Mouse (Mus musculus) MEL (cell line): ENCODE data around the gene Rbm15b. TPM values are rescaled to one million over a fixed set of nuclear protein-coding genes. Genes with fewer than 3 reads are reported as not detected.

Source experiments
- DNase-seq: peaks from one replicate; pipeline ENCODE4 v3.0.0; 2011; ENCODE audit warnings: low read depth, low spot score
- H3K27ac ChIP-seq: 2 replicates; pipeline ENCODE4 v1.5.1; 2012; ENCODE audit warnings: low read depth, mild to moderate bottlenecking, control low read depth, low read length, moderate library complexity; ENCODE audit not compliant: control insufficient read depth
- H3K27me3 ChIP-seq, 2 experiments: fragments of 150-350 bp in 1 of 2; sonication (generic) in 1 of 2; 2 replicates each; pipeline ENCODE4 v1.6.1; 2012; ENCODE audit warnings: low read length in 2 of 2, mild to moderate bottlenecking in 2 of 2, improper control_type of control experiment in 1 of 2, moderate library complexity in 1 of 2; ENCODE audit not compliant: insufficient read depth in 2 of 2, control insufficient read depth in 1 of 2
- H3K36me3 ChIP-seq, 2 experiments: 2 replicates each; pipeline ENCODE4 v1.6.1; 2012 to 2014; ENCODE audit warnings: low read length in 2 of 2, improper control_type of control experiment in 1 of 2, inconsistent platforms in 1 of 2, mild to moderate bottlenecking in 1 of 2; ENCODE audit not compliant: insufficient read depth in 2 of 2, control insufficient read depth in 1 of 2
- H3K4me1 ChIP-seq, 2 experiments: fragments of 150-350 bp in 1 of 2; sonication (generic) in 1 of 2; 2 replicates each; pipeline ENCODE4 v1.6.1; 2012; ENCODE audit warnings: low read length in 2 of 2, improper control_type of control experiment in 1 of 2, mild to moderate bottlenecking in 1 of 2; ENCODE audit not compliant: insufficient read depth in 2 of 2, control insufficient read depth in 1 of 2
- H3K4me3 ChIP-seq, 2 experiments: fragments of 150-350 bp in 1 of 2; sonication (generic) in 1 of 2; 2 replicates each; pipeline ENCODE4 v1.5.1; 2012; ENCODE audit warnings: low read depth in 2 of 2, low read length in 2 of 2, mild to moderate bottlenecking in 2 of 2, moderate library complexity in 2 of 2, control low read depth in 1 of 2, improper control_type of control experiment in 1 of 2; ENCODE audit not compliant: control insufficient read depth in 1 of 2, insufficient read depth in 1 of 2
- H3K79me2 ChIP-seq: 2 replicates; pipeline ENCODE4 v1.6.1; 2012; ENCODE audit warnings: mild to moderate bottlenecking, low read length, moderate library complexity; ENCODE audit not compliant: control insufficient read depth, poor library complexity, insufficient read depth
- H3K9ac ChIP-seq: 2 replicates; pipeline ENCODE4 v1.6.1; 2012; ENCODE audit warnings: low read depth, mild to moderate bottlenecking, control low read depth, low read length, moderate library complexity; ENCODE audit not compliant: control insufficient read depth, poor library complexity, severe bottlenecking
- H3K9me3 ChIP-seq: fragments of 150-350 bp; sonication (generic); replicated peaks from 2 replicates; pipeline ENCODE4 v1.6.1; 2012; ENCODE audit warnings: mild to moderate bottlenecking, low read length, improper control_type of control experiment, moderate library complexity; ENCODE audit not compliant: insufficient read depth
- BHLHE40 ChIP-seq: IDR thresholded peaks from 2 replicates; pipeline ENCODE4 v1.6.1; 2012; ENCODE audit warnings: low read depth, mild to moderate bottlenecking, inconsistent platforms, low read length, improper control_type of control experiment, borderline replicate concordance
- CTCF ChIP-seq, 3 experiments: IDR thresholded peaks in 2 of 3; conservative IDR thresholded peaks in 1 of 3; 2 replicates each; pipeline ENCODE4 v1.5.1; 2011 to 2012; ENCODE audit warnings: low read length in 3 of 3, low read depth in 2 of 3, mild to moderate bottlenecking in 2 of 3, improper control_type of control experiment in 1 of 3, inconsistent platforms in 1 of 3, mixed read lengths in 1 of 3, moderate library complexity in 1 of 3; ENCODE audit not compliant: control insufficient read depth in 1 of 3, insufficient read depth in 1 of 3, poor library complexity in 1 of 3, severe bottlenecking in 1 of 3
- EP300 ChIP-seq, 2 experiments: IDR thresholded peaks; 2 replicates each; pipeline ENCODE4 v1.6.1; 2011; ENCODE audit warnings: improper control_type of control experiment in 2 of 2, low read length in 2 of 2, low read depth in 1 of 2, mild to moderate bottlenecking in 1 of 2
- ETS1 ChIP-seq: IDR thresholded peaks from 2 replicates; pipeline ENCODE4 v1.6.1; 2012; ENCODE audit warnings: low read depth, mild to moderate bottlenecking, inconsistent platforms, low read length, improper control_type of control experiment, moderate library complexity
- GATA1 ChIP-seq: IDR thresholded peaks from 2 replicates; pipeline ENCODE4 v1.6.1; 2011; ENCODE audit warnings: low read depth, low read length, improper control_type of control experiment
- HCFC1 ChIP-seq: IDR thresholded peaks from 2 replicates; pipeline ENCODE4 v1.6.1; 2012; ENCODE audit warnings: low read depth, mild to moderate bottlenecking, inconsistent platforms, low read length, improper control_type of control experiment, moderate library complexity
- JUND ChIP-seq: IDR thresholded peaks from 2 replicates; pipeline ENCODE4 v1.6.1; 2011; ENCODE audit warnings: low read depth, mild to moderate bottlenecking, improper control_type of control experiment, low read length
- KAT2A ChIP-seq: conservative IDR thresholded peaks from 2 replicates; pipeline ENCODE4 v1.6.1; 2012; ENCODE audit warnings: low read depth, low read length, improper control_type of control experiment, inconsistent platforms
- MAFK ChIP-seq: IDR thresholded peaks from 2 replicates; pipeline ENCODE4 v1.6.1; 2011; ENCODE audit warnings: low read depth, mild to moderate bottlenecking, low read length, improper control_type of control experiment, borderline replicate concordance
- MAX ChIP-seq: IDR thresholded peaks from 2 replicates; pipeline ENCODE4 v1.6.1; 2011; ENCODE audit warnings: low read length, improper control_type of control experiment
- MEF2A ChIP-seq: IDR thresholded peaks from 2 replicates; pipeline ENCODE4 v1.6.1; 2014; ENCODE audit warnings: low read depth, mild to moderate bottlenecking, inconsistent platforms, low read length, improper control_type of control experiment; ENCODE audit not compliant: poor library complexity, insufficient replicate concordance, severe bottlenecking; ENCODE audit errors: extremely low read depth
- MXI1 ChIP-seq: IDR thresholded peaks from 2 replicates; pipeline ENCODE4 v1.6.1; 2011; ENCODE audit warnings: mild to moderate bottlenecking, low read depth, low read length, improper control_type of control experiment
- MYB ChIP-seq: IDR thresholded peaks from 2 replicates; pipeline ENCODE4 v1.6.1; 2011; ENCODE audit warnings: mild to moderate bottlenecking, low read depth, low read length, improper control_type of control experiment
- MYC ChIP-seq: IDR thresholded peaks from 2 replicates; pipeline ENCODE4 v1.6.1; 2011; ENCODE audit warnings: low read depth, mild to moderate bottlenecking, low read length, improper control_type of control experiment, moderate library complexity
- NRF1 ChIP-seq: IDR thresholded peaks from 2 replicates; pipeline ENCODE4 v1.6.1; 2014; ENCODE audit warnings: low read depth, mild to moderate bottlenecking, inconsistent platforms, low read length, improper control_type of control experiment, moderate library complexity; ENCODE audit not compliant: poor library complexity, insufficient read depth, severe bottlenecking
- POLR2A ChIP-seq, 2 experiments: IDR thresholded peaks; 2 replicates each; pipeline ENCODE4 v1.6.1; 2011 to 2012; ENCODE audit warnings: low read length in 2 of 2, mild to moderate bottlenecking in 2 of 2, control low read depth in 1 of 2, improper control_type of control experiment in 1 of 2, low read depth in 1 of 2, moderate library complexity in 1 of 2; ENCODE audit not compliant: control insufficient read depth in 1 of 2, insufficient read depth in 1 of 2, poor library complexity in 1 of 2
- RCOR1 ChIP-seq: IDR thresholded peaks from 2 replicates; pipeline ENCODE4 v1.6.1; 2012; ENCODE audit warnings: low read depth, mild to moderate bottlenecking, inconsistent platforms, low read length, improper control_type of control experiment
- SIN3A ChIP-seq: IDR thresholded peaks from 2 replicates; pipeline ENCODE4 v1.6.1; 2012; ENCODE audit warnings: low read length, improper control_type of control experiment, inconsistent platforms
- SMC3 ChIP-seq: IDR thresholded peaks from 2 replicates; pipeline ENCODE4 v1.6.1; 2011; ENCODE audit warnings: low read depth, low read length, improper control_type of control experiment
- TAL1 ChIP-seq: IDR thresholded peaks from 2 replicates; pipeline ENCODE4 v1.6.1; 2012; ENCODE audit warnings: mild to moderate bottlenecking, inconsistent platforms, low read length, moderate library complexity, mixed read lengths
- TBP ChIP-seq: IDR thresholded peaks from 2 replicates; pipeline ENCODE4 v1.8.0; 2011; ENCODE audit warnings: low read depth, low read length, improper control_type of control experiment
- TCF12 ChIP-seq: IDR thresholded peaks from 2 replicates; pipeline ENCODE4 v1.6.1; 2014; ENCODE audit warnings: low read depth, mild to moderate bottlenecking, inconsistent platforms, low read length, improper control_type of control experiment, moderate library complexity
- USF1 ChIP-seq: IDR thresholded peaks from 2 replicates; pipeline ENCODE4 v1.6.1; 2014; ENCODE audit warnings: low read depth, mild to moderate bottlenecking, inconsistent platforms, low read length, improper control_type of control experiment, moderate library complexity
- USF2 ChIP-seq, 2 experiments: IDR thresholded peaks; 2 replicates each; pipeline ENCODE4 v1.6.1; 2011 to 2012; ENCODE audit warnings: improper control_type of control experiment in 2 of 2, low read length in 2 of 2, borderline replicate concordance in 1 of 2, inconsistent platforms in 1 of 2, low read depth in 1 of 2, mild to moderate bottlenecking in 1 of 2; ENCODE audit not compliant: insufficient read depth in 1 of 2
- polyA plus RNA-seq, 2 experiments: library from polyadenylated mRNA; stranded (reverse) in 1 of 2; unstranded in 1 of 2; fragments of >175 nt in 1 of 2; fragments of >200 nt in 1 of 2; gene quantifications; 2 replicates each; pipeline versions ENCODE4 v1.2.1 to v1.2.4; 2012; ENCODE audit warnings: low replicate concordance in 2 of 2, low read depth in 1 of 2; ENCODE audit not compliant: insufficient read length in 2 of 2, insufficient read depth in 1 of 2, missing spikeins in 1 of 2
- total RNA-seq: library from RNA; depleted of rRNA; stranded (reverse); fragments of 300-350 nt; gene quantifications from 2 replicates; pipeline ENCODE4 v1.2.3, GENCODE M21; 2012

Rbm15b gene
- total and polyA plus RNA-seq, 3 experiments = 29.7 to 42.2 TPM; not detected in 1

DNA sequence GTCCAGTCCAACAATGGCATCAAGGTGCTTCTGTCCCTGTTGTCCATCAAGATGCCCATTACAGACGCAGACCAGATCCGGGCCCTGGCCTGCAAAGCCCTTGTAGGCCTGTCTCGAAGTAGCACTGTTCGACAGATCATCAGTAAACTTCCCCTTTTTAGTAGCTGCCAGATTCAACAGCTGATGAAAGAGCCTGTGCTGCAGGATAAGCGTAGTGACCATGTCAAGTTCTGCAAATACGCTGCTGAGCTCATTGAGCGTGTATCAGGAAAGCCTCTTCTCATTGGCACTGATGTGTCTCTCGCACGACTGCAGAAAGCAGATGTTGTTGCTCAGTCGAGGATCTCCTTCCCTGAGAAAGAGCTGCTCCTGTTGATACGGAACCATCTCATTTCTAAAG lies 29.2 kb downstream of the Rbm15b start:
- TF ChIP-seq SIN3A = peak; percentile 99
- no peak for TF ChIP-seq USF2 (IDR thresholded peaks at IDR 0.05; ENCODE audit: borderline replicate concordance in 1 of 2, insufficient read depth in 1 of 2, low read depth in 1 of 2, low read length in 2 of 2)
- peak; percentile 95 for TF ChIP-seq TAL1
- peak; percentile 93 for TF ChIP-seq GATA1
- TF ChIP-seq MXI1 = peak; percentile 90
- TF ChIP-seq NRF1 = no peak; the same call in 1 of the 2 replicates
- TF ChIP-seq HCFC1 = peak; percentile 66
- 0 out of 2 replicates have a peak, but pooled peaks have one; percentile 16 for TF ChIP-seq USF1
- TF ChIP-seq TBP = 0 out of 2 replicates have a peak, but pooled peaks have one; percentile 30
- TF ChIP-seq KAT2A = no peak
- TF ChIP-seq MEF2A = no peak
- TF ChIP-seq MAFK = peak; percentile 36; the same call in 1 of the 2 replicates
- TF ChIP-seq BHLHE40 = peak; percentile 50; the same call in 1 of the 2 replicates
- peak; percentile 91 to 93 for TF ChIP-seq EP300 (IDR thresholded peaks at IDR 0.05; ENCODE audit: low read depth in 1 of 2, low read length in 2 of 2)
- no peak for TF ChIP-seq POLR2A (IDR thresholded peaks at IDR 0.05; ENCODE audit: control insufficient read depth in 1 of 2, insufficient read depth in 1 of 2, low read depth in 1 of 2, low read length in 2 of 2, poor library complexity in 1 of 2)
- TF ChIP-seq RCOR1 = peak; percentile 97
- no peak for TF ChIP-seq CTCF (IDR thresholded peaks at IDR 0.05 in 2 of 3, conservative IDR thresholded peaks at IDR 0.05 in 1 of 3; ENCODE audit: control insufficient read depth in 1 of 3, insufficient read depth in 1 of 3, low read depth in 2 of 3, low read length in 3 of 3, poor library complexity in 1 of 3, severe bottlenecking in 1 of 3)
- peak; percentile 25; the same call in 1 of the 2 replicates for TF ChIP-seq SMC3
- peak; percentile 89 for TF ChIP-seq TCF12
- 0 out of 2 replicates have a peak, but pooled peaks have one; percentile 77 for TF ChIP-seq JUND
- TF ChIP-seq MAX = peak; percentile 93
- peak; percentile 75; the same call in 1 of the 2 replicates for TF ChIP-seq MYC
- TF ChIP-seq ETS1 = peak; percentile 100
- TF ChIP-seq MYB = no peak
- DNase-seq = peak; percentile 98
- Histone ChIP-seq H3K9me3 (no peaks in the 10 kb centered on the region), H3K79me2 (0 out of 2 replicates have a peak, but pooled peaks cover 2% of the 10 kb centered on the region), H3K36me3 (peaks cover 14 to 32% of the 10 kb centered on the region in 2 experiments), H3K4me1 (peaks cover 2 to 11% of the 10 kb centered on the region in 2 experiments; a peak in 3 of 4 replicates), H3K4me3 (no peak overlapping the region), H3K9ac (no peak overlapping the region), H3K27ac (peak overlapping the region; percentile 34), H3K27me3 (no peaks in the 10 kb centered on the region)
